Mouse (Mus musculus) embryonic fibroblast, embryonic 13.5 days (primary cell): Measurements from ENCODE around the gene Nol4l.

ENCODE experiments used
- CTCF ChIP-seq: IDR thresholded peaks from 2 replicates; pipeline ENCODE4 v1.5.1; 2011; ENCODE audit warnings: mild to moderate bottlenecking, control low read depth, low read length, moderate library complexity, borderline replicate concordance; ENCODE audit not compliant: insufficient read depth
- POLR2A ChIP-seq: IDR thresholded peaks from 2 replicates; pipeline ENCODE4 v1.6.1; 2011; ENCODE audit warnings: low read depth, mild to moderate bottlenecking, control low read depth, low read length, moderate library complexity

- TF ChIP-seq CTCF (no peak), POLR2A (no peak)
Measured at GRCm38 (mm10) chr2:153515582-153515981, 14.2 kb downstream of the Nol4l start.
